Mouse (Mus musculus) spleen, embryonic (tissue): Measurements from ENCODE around the gene Yipf3.

Experiments
- CTCF ChIA-PET: fragments of 350-600 bp; sonication (Branson Sonifier 250); formaldehyde crosslinking; loops from one replicate; lab custom pipeline; 2022; lab: Charles Lee

The Yipf3 gene

GRCm38 (mm10) chr17:46283140-46283539 is 35.3 kb downstream of the Yipf3 start:
- CTCF ChIA-PET = interaction anchor here (0.6 kb wide), 1 partner anchor 97 kb away, joined by 7 read pairs; no protein-coding TSS in a partner anchor

GRCm38 (mm10) chr17:46283911-46284310 is 36.0 kb downstream of the Yipf3 start:
- CTCF ChIA-PET = interaction anchor here (1.0 kb wide), 1 partner anchor 911 kb away, joined by 3 read pairs; no protein-coding TSS in a partner anchor

- CTCF ChIA-PET = interaction anchor here (1.0 kb wide), 1 partner anchor 912 kb away, joined by 3 read pairs; no protein-coding TSS in a partner anchor
Measured at GRCm38 (mm10) chr17:46284653-46285052, 36.8 kb downstream of the Yipf3 start.

GRCm38 (mm10) chr17:46285407-46285806 is 37.5 kb downstream of the Yipf3 start:
- CTCF ChIA-PET = no interaction called here

GRCm38 (mm10) chr17:46287678-46288095 is 39.8 kb downstream of the Yipf3 start:
- CTCF ChIA-PET = no interaction called here

GRCm38 (mm10) chr17:46296601-46297000 is 48.7 kb downstream of the Yipf3 start:
- CTCF ChIA-PET = interaction anchor here (0.8 kb wide), 1 partner anchor 17 kb away, joined by 6 read pairs; no protein-coding TSS in a partner anchor

- CTCF ChIA-PET = interaction anchor here (0.8 kb wide), 1 partner anchor 17 kb away, joined by 6 read pairs; no protein-coding TSS in a partner anchor
Measured at GRCm38 (mm10) chr17:46297028-46297363, 49.1 kb downstream of the Yipf3 start.

- CTCF ChIA-PET = no interaction called here
Measured at GRCm38 (mm10) chr17:46297364-46298219, 49.7 kb downstream of the Yipf3 start, which contains the start of gene Dlk2. Dlk2 (plus strand) TSS chr17:46297421.

- CTCF ChIA-PET = no interaction called here
Measured at GRCm38 (mm10) chr17:46298220-46298913, 50.5 kb downstream of the Yipf3 start.

GRCm38 (mm10) chr17:46301892-46302291 is 54.0 kb downstream of the Yipf3 start:
- CTCF ChIA-PET = no interaction called here
